Mouse (Mus musculus) liver, embryonic 14.5 days (tissue): ENCODE measurements around the gene Rab11b.

ENCODE experiments used
- CTCF ChIP-seq: IDR thresholded peaks from 2 replicates; pipeline ENCODE4 v1.5.1; 2016; ENCODE audit warnings: antibody characterized with exemption, low read depth, control low read depth
- EP300 ChIP-seq: IDR thresholded peaks from 2 replicates; pipeline ENCODE4 v1.6.1; 2016; ENCODE audit warnings: antibody characterized with exemption, low read depth

- no peak for TF ChIP-seq EP300
- no peak for TF ChIP-seq CTCF
Measured at GRCm38 (mm10) chr17:33804205-33804604, 43.9 kb upstream of the Rab11b start.
